ENCODE assay signal across 31 mouse cellular contexts in the genomic region with DNA sequence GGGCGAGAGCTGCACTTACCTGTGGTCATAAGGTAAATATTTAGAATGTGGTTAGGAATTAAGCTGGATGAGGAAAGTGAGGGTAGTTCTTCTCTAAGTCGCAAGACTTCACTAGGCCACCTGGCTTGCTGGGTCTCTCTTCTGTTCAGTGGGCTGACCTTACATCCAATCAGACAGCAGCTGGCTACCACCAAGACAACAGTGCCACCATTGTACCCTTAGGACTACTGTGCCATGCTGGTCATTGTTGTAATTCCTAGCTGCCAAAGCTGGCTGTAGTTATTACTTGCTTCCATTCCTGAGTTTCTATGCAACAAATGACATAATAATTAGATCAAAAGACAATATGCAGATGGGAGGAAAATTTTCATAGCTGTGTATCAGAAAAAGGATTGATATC. TPM values are rescaled to one million over a fixed set of nuclear protein-coding genes. Genes with fewer than 3 reads are reported as not detected.
DNase-seq lines count a peak whose midpoint lies in the region; ATAC-seq and TF ChIP-seq lines count a peak whose summit lies in the region.
"Had no signal": no experiment of that assay in that cellular context is flagged by ENCODE, and none has a peak within 500 bp of the region (broad histone marks: within the 10 kb centered on the region; RNA-seq: fewer than 3 reads in every experiment).

No protein-coding gene starts in this region.

- ATAC-seq in intestine, embryonic 14.5 days (replicated peaks; ENCODE audit: low FRiP score, low TSS enrichment, low read depth): peak; percentile 64; the same call in 1 of the 2 replicates
- ATAC-seq in intestine, embryonic 16.5 days: no peak
- ATAC-seq in lung, embryonic 14.5 days (ENCODE audit: insufficient read depth): peak; percentile 41; the same call in 1 of the 2 replicates
- ATAC-seq in stomach, postnatal 0 days (ENCODE audit: low FRiP score, low TSS enrichment): peak; percentile 45; the same call in 1 of the 2 replicates
- ATAC-seq: activated CD4-positive, CD25-positive, alpha-beta regulatory T cell, adult 4 months; CD4-positive, CD25-positive, alpha-beta regulatory T cell, adult 4 months; forebrain, embryonic 14.5 days; forebrain, embryonic 16.5 days; Patski had no signal

- H3K9ac ChIP-seq in intestine, embryonic 14.5 days (ENCODE audit: low read length): no peak overlapping the region
- H3K9ac ChIP-seq in intestine, embryonic 16.5 days (ENCODE audit: low read depth, low read length): no peak overlapping the region
- H3K9ac ChIP-seq in lung, embryonic 14.5 days: no peak overlapping the region
- no peak overlapping the region for H3K9ac ChIP-seq in stomach, postnatal 0 days (ENCODE audit: low read length)
- H3K9ac ChIP-seq: embryonic facial prominence, embryonic 13.5 days; embryonic facial prominence, embryonic 15.5 days; forebrain, embryonic 12.5 days had no signal

- no peak for TF ChIP-seq EP300 in stomach, postnatal 0 days (optimal IDR thresholded peaks at IDR 0.05)

- H3K4me1 ChIP-seq in intestine, embryonic 14.5 days (replicated peaks; ENCODE audit: control insufficient read depth, insufficient read depth, low read length): no peaks in the 10 kb centered on the region
- H3K4me1 ChIP-seq in intestine, embryonic 16.5 days (ENCODE audit: control insufficient read depth, insufficient read depth, low read length): no peaks in the 10 kb centered on the region; the same call in 1 of the 2 replicates
- H3K4me1 ChIP-seq in lung, embryonic 14.5 days (ENCODE audit: insufficient read depth): no peaks in the 10 kb centered on the region
- no peaks in the 10 kb centered on the region for H3K4me1 ChIP-seq in stomach, postnatal 0 days (replicated peaks; ENCODE audit: control insufficient read depth, insufficient read depth)
- H3K4me1 ChIP-seq: embryonic facial prominence, embryonic 15.5 days; forebrain, embryonic 10.5 days; forebrain, embryonic 12.5 days had no signal

- 53% methylated on average over 2 of the region's 2 CpGs for WGBS in intestine, embryonic 14.5 days
- 52% methylated on average over 2 of the region's 2 CpGs for WGBS in intestine, embryonic 16.5 days
- WGBS in lung, embryonic 14.5 days: 70% methylated on average over 2 of the region's 2 CpGs
- 43% methylated on average over 2 of the region's 2 CpGs for WGBS in stomach, postnatal 0 days

- peaks cover 2% of the 10 kb centered on the region; the same call in 1 of the 2 replicates for H3K9me3 ChIP-seq in intestine, embryonic 14.5 days (ENCODE audit: control insufficient read depth, low read length)
- no peaks in the 10 kb centered on the region for H3K9me3 ChIP-seq in intestine, embryonic 16.5 days (ENCODE audit: control insufficient read depth, low read length)
- no peaks in the 10 kb centered on the region for H3K9me3 ChIP-seq in lung, embryonic 14.5 days (ENCODE audit: low read depth, low read length)
- H3K9me3 ChIP-seq in stomach, postnatal 0 days (ENCODE audit: control insufficient read depth, low read length): no peaks in the 10 kb centered on the region
- H3K9me3 ChIP-seq: embryonic facial prominence, embryonic 13.5 days; embryonic facial prominence, embryonic 15.5 days; forebrain, embryonic 10.5 days; forebrain, embryonic 12.5 days; G1E had no signal

- no peaks in the 10 kb centered on the region for H3K36me3 ChIP-seq in intestine, embryonic 14.5 days (ENCODE audit: control insufficient read depth, insufficient read depth, low read length)
- H3K36me3 ChIP-seq in intestine, embryonic 16.5 days (ENCODE audit: control insufficient read depth, insufficient read depth, low read length): no peaks in the 10 kb centered on the region
- H3K36me3 ChIP-seq in lung, embryonic 14.5 days (ENCODE audit: insufficient read depth): no peaks in the 10 kb centered on the region
- H3K36me3 ChIP-seq in stomach, postnatal 0 days (ENCODE audit: control insufficient read depth, insufficient read depth, low read length): no peaks in the 10 kb centered on the region
- H3K36me3 ChIP-seq: embryonic facial prominence, embryonic 13.5 days; embryonic facial prominence, embryonic 15.5 days; forebrain, embryonic 10.5 days; forebrain, embryonic 12.5 days; G1E had no signal

- no peak overlapping the region for H3K4me2 ChIP-seq in intestine, embryonic 14.5 days (ENCODE audit: low read length)
- H3K4me2 ChIP-seq in intestine, embryonic 16.5 days (ENCODE audit: low read depth, low read length): no peak overlapping the region
- no peak overlapping the region for H3K4me2 ChIP-seq in lung, embryonic 14.5 days
- H3K4me2 ChIP-seq in stomach, postnatal 0 days (replicated peaks; ENCODE audit: low read depth): no peak overlapping the region
- H3K4me2 ChIP-seq: embryonic facial prominence, embryonic 13.5 days; embryonic facial prominence, embryonic 15.5 days; forebrain, embryonic 12.5 days had no signal

- H3K27ac ChIP-seq in intestine, embryonic 14.5 days (ENCODE audit: low read depth): no peak overlapping the region
- no peak overlapping the region; the same call in 1 of the 2 replicates for H3K27ac ChIP-seq in intestine, embryonic 16.5 days (ENCODE audit: low read length)
- no peak overlapping the region for H3K27ac ChIP-seq in lung, embryonic 14.5 days (ENCODE audit: low read depth)
- H3K27ac ChIP-seq in stomach, postnatal 0 days (replicated peaks): no peak overlapping the region
- H3K27ac ChIP-seq: embryonic facial prominence, embryonic 13.5 days; embryonic facial prominence, embryonic 15.5 days; forebrain, embryonic 10.5 days; forebrain, embryonic 12.5 days had no signal

- no peaks in the 10 kb centered on the region for H3K27me3 ChIP-seq in intestine, embryonic 14.5 days (replicated peaks; ENCODE audit: control insufficient read depth, insufficient read depth, low read length)
- no peaks in the 10 kb centered on the region for H3K27me3 ChIP-seq in intestine, embryonic 16.5 days (replicated peaks; ENCODE audit: control insufficient read depth, insufficient read depth, low read length)
- no peaks in the 10 kb centered on the region for H3K27me3 ChIP-seq in lung, embryonic 14.5 days (ENCODE audit: insufficient read depth, low read length)
- no peaks in the 10 kb centered on the region for H3K27me3 ChIP-seq in stomach, postnatal 0 days (ENCODE audit: control insufficient read depth, insufficient read depth, low read length)
- H3K27me3 ChIP-seq: CH12.LX; embryonic facial prominence, embryonic 13.5 days; embryonic facial prominence, embryonic 15.5 days; forebrain, embryonic 12.5 days had no signal

- intact Hi-C loops in gastrocnemius, postnatal 14 days (cut with DNase I; ENCODE audit: low total_unique reads): no loop called here

- DNase-seq in intestine, embryonic 14.5 days (ENCODE audit: low spot score): no peak
- DNase-seq in lung, embryonic 14.5 days: no peak
- DNase-seq in lung, postnatal 14 days: no peak
- peak; percentile 26 for DNase-seq in retina, postnatal 1 day
- DNase-seq in retina, embryonic 14.5 days (ENCODE audit: low spot score): no peak
- DNase-seq in stomach, postnatal 0 days (ENCODE audit: low spot score): no peak
- DNase-seq in gastrocnemius, postnatal 14 days: no peak
- DNase-seq: adrenal gland, adult 2 months; adrenal gland, postnatal 10 days; adrenal gland, postnatal 25 days; B cell, adult 2 months; cerebellum, adult 11 months; cerebellum, adult 18-20 months; cerebellum, adult 8-10 months; cerebellum, adult 9-11 months; cerebellum, postnatal 14 days; cerebellum, postnatal 36 days; embryo, embryonic 11 days had no signal

- H3K4me3 ChIP-seq in intestine, embryonic 14.5 days (ENCODE audit: low read depth, low read length): no peak overlapping the region
- no peak overlapping the region for H3K4me3 ChIP-seq in intestine, embryonic 16.5 days (ENCODE audit: low read length)
- no peak overlapping the region for H3K4me3 ChIP-seq in lung, embryonic 14.5 days (ENCODE audit: low read depth, low read length)
- H3K4me3 ChIP-seq in stomach, postnatal 0 days (ENCODE audit: low read depth, low read length): no peak overlapping the region
- H3K4me3 ChIP-seq: embryonic facial prominence, embryonic 13.5 days; embryonic facial prominence, embryonic 15.5 days; erythroblast, embryonic 14.5 days; forebrain, embryonic 10.5 days; forebrain, embryonic 12.5 days had no signal

- TF ChIP-seq CTCF in lung, embryonic 14.5 days (IDR thresholded peaks at IDR 0.05; ENCODE audit: low read depth): no peak
- TF ChIP-seq CTCF in stomach, postnatal 0 days (IDR thresholded peaks at IDR 0.05; ENCODE audit: low read depth): no peak

RNA-seq across cellular contexts. Expression of a gene that starts 41.3 kb away (rescaled TPM):
- polyA plus RNA-seq in intestine, embryonic 14.5 days (2014; fragmentation: Nextera tagmentation; extraction: Ambion mirVana): 52.9 and 53.3 TPM in 2 replicates
- polyA plus RNA-seq in intestine, embryonic 16.5 days (2015; fragmentation: Nextera tagmentation; extraction: Ambion mirVana): 26.3 and 29.6 TPM in 2 replicates
- polyA plus RNA-seq in lung, embryonic 14.5 days (2014; fragmentation: Nextera tagmentation; extraction: Ambion mirVana): 51.9 and 56.3 TPM in 2 replicates
- polyA plus RNA-seq in stomach, postnatal 0 days (2015; fragmentation: Nextera tagmentation; extraction: Ambion mirVana): 20.0 and 20.8 TPM in 2 replicates
- total RNA-seq in gastrocnemius, postnatal 14 days (2021): 10 to 100 TPM; 11.3 to 11.8 TPM
- polyA plus RNA-seq: erythroblast, embryonic 14.5 days; G1E had no signal
